Mouse (Mus musculus) testis, adult 2 months (tissue): ENCODE data around the gene Oxld1.

Experiments
- CTCF ChIP-seq: fragments of 200-500 bp; IDR thresholded peaks from 2 replicates; pipeline ENCODE4 v1.5.1; 2012; ENCODE audit warnings: low read depth, mild to moderate bottlenecking, inconsistent platforms, low read length, moderate library complexity; ENCODE audit not compliant: control insufficient read depth, insufficient read depth, insufficient replicate concordance
- POLR2A ChIP-seq: fragments of 200-500 bp; IDR thresholded peaks from 2 replicates; pipeline ENCODE4 v1.6.1; 2012; ENCODE audit warnings: low read depth, mild to moderate bottlenecking, inconsistent platforms, low read length, moderate library complexity; ENCODE audit not compliant: control insufficient read depth

DNA sequence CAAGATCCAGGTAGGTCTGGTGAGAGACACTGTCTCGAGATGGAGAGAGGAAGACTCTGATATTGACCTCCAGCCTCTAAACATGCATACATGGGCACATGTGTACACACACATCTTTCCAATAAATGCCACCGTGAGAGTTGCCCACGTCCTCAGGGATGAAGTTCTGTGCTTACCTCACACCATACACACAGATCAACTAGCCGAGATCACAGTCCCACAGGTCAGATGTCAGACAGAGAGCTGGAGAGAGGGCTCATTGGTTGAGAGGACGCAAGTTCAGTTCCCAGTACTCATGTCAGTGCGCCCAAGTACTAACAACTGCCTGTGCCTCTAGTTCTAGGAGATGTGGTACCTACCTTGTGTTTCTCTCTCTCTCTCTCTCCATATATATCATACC lies 43.1 kb upstream of the Oxld1 start:
- TF ChIP-seq CTCF = no peak
- TF ChIP-seq POLR2A = no peak
